Mouse (Mus musculus) C2C12 (cell line): ENCODE results near the gene Itgb6.

Experiments
- CEBPB ChIP-seq: IDR thresholded peaks from one replicate; pipeline ENCODE4 v1.6.1; 2011; ENCODE audit warnings: low read depth, mild to moderate bottlenecking, control low read depth, moderate library complexity
- CTCF ChIP-seq: IDR thresholded peaks from one replicate; pipeline ENCODE4 v1.5.1; 2011; ENCODE audit not compliant: control insufficient read depth, insufficient read depth, insufficient read length
- FOSL1 ChIP-seq: IDR thresholded peaks from one replicate; pipeline ENCODE4 v1.8.0; 2011; ENCODE audit warnings: mild to moderate bottlenecking, low read length; ENCODE audit not compliant: poor library complexity, insufficient read depth, severe bottlenecking
- MAX ChIP-seq: IDR thresholded peaks from one replicate; pipeline ENCODE4 v1.6.1; 2011; ENCODE audit warnings: mild to moderate bottlenecking, control low read depth
- MYOD1 ChIP-seq: IDR thresholded peaks from one replicate; pipeline ENCODE4 v1.6.1; 2011; ENCODE audit warnings: low read depth; ENCODE audit not compliant: control insufficient read depth, insufficient read length
- MYOG ChIP-seq: IDR thresholded peaks from one replicate; pipeline ENCODE4 v1.6.1; 2011; ENCODE audit not compliant: control insufficient read depth, insufficient read length; ENCODE audit errors: extremely low read depth
- USF1 ChIP-seq: IDR thresholded peaks from one replicate; pipeline ENCODE4 v1.6.1; 2011; ENCODE audit warnings: low read depth, mild to moderate bottlenecking, control low read depth, moderate library complexity

- TF ChIP-seq CTCF (no peak), CEBPB (no peak), USF1 (no peak), MYOD1 (no peak), MAX (no peak), MYOG (no peak), FOSL1 (no peak)
Measured at GRCm38 (mm10) chr2:60654828-60655227, 67.6 kb downstream of the Itgb6 start.
